Mouse (Mus musculus) central nervous system, embryonic 14 days (tissue): Measurements from ENCODE around the gene Gm9745. TPM values are rescaled to one million over a fixed set of nuclear protein-coding genes. Genes with fewer than 3 reads are reported as not detected.

ENCODE experiments used
- polyA plus RNA-seq: library from polyadenylated mRNA; depleted of rRNA; stranded (reverse); fragments of >200 nt; gene quantifications from 2 replicates; pipeline ENCODE4 v1.2.3, GENCODE M21; 2012; rRNA removed

Gm9745 gene
- polyA plus RNA-seq = not detected in 2 replicates

DNA sequence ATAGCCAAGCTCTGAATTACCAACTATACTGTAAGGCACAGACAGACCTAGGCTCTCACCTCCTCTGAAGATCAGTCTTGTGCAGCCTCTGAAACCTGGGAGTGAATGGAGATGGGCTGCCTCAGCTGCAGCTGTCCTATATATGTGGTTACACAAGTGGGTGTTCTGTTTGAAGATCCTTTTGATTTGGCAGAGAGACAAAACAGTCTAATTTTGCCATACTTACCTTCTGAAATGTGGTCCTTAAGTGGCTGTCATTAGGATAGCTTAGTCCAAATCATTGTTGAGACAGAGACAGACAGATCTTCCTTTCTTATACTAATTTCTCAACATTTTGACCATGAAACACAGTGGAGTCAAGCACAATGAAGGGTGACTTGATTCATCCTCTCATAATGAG, at the start of gene Gm9745:
TSS of gene Gm9745 (minus strand) at position 101 of the 400 bp plus-strand sequence.

DNA sequence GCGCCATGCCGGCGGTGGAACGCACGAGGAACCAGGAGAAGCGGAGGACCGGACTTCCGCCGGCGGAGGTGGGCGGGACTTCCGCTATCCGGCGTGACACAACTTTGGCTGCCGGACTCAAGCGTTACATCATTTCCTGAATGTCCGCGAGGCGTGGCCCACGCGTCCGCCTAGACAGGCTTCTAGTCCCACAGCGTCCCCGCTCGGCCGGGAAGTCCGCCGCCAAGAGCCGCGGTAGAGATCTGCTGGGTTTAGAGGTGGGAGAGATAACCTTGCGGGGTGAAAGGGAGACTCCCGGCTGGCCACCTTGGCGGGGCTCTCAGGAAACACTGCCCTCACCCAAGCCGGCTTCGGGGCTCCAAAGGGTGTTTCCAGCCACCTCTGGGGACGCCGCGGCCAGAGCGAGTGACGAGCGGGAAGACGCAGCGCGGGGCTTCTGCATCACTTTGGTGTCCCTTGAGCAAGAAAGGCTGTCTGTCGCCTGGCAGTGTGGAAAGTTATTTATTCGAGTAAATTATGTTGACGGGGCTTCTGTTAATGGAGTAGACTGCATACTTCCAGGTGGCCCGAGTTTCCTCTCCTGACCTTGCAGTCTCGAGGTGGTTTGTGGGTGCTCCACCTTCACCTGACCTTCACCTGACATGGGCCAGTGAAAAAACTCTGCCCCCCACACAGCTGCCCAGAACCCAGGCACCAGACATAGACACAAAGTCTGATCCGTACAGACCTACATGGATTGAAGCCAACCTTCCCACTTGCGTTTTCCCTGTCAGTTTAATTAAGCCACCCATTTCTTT, 48.2 kb upstream of the Gm9745 start, which contains the start of gene Gtpbp4:
TSS of gene Gtpbp4 (minus strand) at position 94 of the 797 bp plus-strand sequence.

DNA sequence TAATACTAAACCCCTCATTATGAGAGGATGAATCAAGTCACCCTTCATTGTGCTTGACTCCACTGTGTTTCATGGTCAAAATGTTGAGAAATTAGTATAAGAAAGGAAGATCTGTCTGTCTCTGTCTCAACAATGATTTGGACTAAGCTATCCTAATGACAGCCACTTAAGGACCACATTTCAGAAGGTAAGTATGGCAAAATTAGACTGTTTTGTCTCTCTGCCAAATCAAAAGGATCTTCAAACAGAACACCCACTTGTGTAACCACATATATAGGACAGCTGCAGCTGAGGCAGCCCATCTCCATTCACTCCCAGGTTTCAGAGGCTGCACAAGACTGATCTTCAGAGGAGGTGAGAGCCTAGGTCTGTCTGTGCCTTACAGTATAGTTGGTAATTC, 4.5 kb upstream of the Gm9745 start, which contains the start of gene Idi2:
TSS of gene Idi2 (plus strand) at position 301 of the 400 bp plus-strand sequence.

Other genes starting within 250 kb of the Gm9745 start
- 31.5 and 34.9 TPM in 2 replicates for gene Wdr37, start 76.3 kb downstream of the Gm9745 start, polyA plus RNA-seq
- gene Idi1, start 62.7 kb downstream of the Gm9745 start, polyA plus RNA-seq = 52.1 and 60.6 TPM in 2 replicates
- gene Idi2, start 4.6 kb upstream of the Gm9745 start, polyA plus RNA-seq = 0.04 TPM in 1 of 2 replicates, not detected in the other
- 36.4 and 37.4 TPM in 2 replicates for gene Gtpbp4, start 47.9 kb upstream of the Gm9745 start, polyA plus RNA-seq
- gene Larp4b, start 145.7 kb upstream of the Gm9745 start, polyA plus RNA-seq = 27.5 and 30.5 TPM in 2 replicates